Mouse (Mus musculus) embryo, embryonic 10 days (tissue): ENCODE data around the gene Gm11214.
A peak's percentile ranks its signal among the peaks of the same experiment; 100 is the strongest.

Experiments
- DNase-seq: peaks from one replicate; pipeline ENCODE4 v3.0.0-alpha.2; 2015; ENCODE audit warnings: low spot score

Gene Gm11214

DNA sequence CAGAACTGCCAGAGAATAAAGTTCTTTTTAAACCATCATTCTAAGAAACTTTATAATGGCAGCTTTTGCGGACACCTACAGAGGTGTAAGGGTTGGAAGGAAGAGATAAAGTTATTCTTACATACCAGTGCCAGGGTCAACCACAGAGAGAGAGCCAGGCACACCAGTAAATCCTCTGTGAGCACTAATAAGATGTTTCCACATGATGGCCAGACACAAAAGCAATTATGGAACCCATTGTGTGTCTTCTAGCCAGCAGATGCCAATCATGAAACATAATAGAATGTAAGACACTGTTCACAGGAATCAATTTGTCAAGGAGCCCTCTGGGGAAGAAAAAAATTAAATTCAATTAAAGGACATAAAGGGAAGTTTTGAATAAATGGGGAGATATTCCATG, 1.8 kb downstream of the Gm11214 start:
- peak; percentile 9 for DNase-seq

DNA sequence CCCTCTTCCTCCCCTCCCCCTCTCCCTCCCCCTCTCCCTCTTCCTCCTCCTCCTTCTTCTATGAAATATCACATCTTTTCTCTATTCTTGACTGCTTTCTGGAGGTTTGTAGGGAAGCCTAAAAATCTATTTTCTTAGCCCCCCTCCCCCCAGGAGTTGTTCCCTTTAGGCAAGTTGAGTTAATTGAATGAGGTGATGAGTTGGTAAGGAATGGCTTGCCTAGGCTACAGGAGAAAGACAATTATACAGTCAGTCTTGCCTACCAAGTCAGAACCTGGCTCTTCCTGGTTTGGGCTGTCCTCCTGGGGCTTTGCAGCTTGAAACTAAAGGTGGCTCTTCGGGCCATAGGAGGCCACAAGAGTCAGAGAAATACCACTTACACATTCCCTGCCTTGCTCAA, 3.4 kb downstream of the Gm11214 start:
- no peak for DNase-seq

- no peak for DNase-seq
Observed at GRCm38 (mm10) chr4:63659086-63659485, 4.1 kb downstream of the Gm11214 start.

DNA sequence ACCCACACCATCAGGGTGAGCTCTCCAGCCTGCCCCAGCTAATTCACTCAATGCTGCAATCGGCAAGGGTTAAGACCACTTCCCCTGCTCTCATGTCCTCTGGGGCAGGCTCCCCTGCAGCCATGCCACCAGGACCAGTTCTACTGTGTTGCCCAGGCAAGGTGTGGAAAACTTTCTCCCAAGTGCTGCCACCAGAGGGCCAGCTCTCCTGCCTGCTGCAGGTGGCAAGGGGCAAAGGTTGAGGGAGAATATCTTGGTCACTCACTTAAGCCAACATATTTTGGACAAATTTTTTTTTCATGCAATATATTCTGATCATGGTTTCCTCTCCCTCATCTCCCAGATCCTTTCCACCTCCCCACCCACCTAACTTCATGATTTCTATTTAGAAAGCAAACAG, 8.8 kb downstream of the Gm11214 start:
- no peak for DNase-seq

DNA sequence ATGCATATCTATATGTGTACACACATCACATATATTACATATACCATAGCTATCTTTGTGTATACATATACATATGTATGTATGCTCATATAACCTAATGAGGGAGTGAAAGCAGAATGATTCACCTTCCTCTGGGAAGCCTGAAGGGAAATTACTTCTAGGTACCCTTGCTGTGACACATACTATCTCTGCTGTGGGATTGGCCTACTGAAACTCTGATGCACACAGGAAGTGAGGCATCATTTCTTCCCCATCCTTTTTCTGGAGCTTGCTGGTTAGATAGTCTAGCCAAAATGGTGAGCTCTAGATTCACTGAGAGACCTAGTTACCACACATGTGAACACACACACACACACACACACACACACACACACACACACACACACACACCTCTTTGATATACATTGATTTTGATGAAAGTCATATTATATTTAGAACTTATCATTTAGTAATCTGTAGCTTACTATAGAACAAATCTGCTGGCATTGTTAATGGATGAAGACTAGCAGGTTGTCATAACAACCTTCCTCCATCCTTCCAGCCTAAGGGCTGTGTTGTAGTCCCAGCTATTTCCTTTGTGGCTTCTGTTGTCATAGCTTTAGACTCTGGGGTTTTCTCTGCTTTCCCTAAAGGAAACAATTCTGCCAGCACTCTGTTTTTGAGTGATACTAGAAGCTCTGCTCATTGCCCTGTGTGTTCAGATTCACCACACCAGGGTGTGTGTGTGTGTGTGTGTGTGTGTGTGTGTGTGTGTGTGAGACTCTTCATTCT, 19.0 kb downstream of the Gm11214 start:
- no peak for DNase-seq

DNA sequence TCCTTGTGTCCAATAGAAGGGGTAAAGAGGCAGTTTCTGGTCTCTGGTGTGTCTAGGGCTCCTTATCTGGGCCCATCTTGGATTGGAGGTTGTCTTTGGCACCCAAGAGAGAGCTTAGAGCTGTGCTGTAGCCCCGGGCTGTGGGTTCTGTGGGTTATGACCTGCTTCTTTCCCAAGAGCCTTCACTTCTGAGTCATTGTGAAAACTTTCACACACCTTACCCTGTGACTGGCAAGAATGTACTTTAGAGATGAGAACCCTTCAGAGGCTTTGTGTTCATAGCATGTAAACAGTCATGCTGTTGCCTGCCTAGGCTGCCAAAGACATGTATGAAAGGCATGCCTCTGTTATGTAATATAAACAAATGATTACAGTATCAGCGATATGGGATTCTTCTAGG, 23.3 kb downstream of the Gm11214 start:
- no peak for DNase-seq

GRCm38 (mm10) chr4:63638603-63639002, 24.6 kb downstream of the Gm11214 start:
- no peak for DNase-seq

DNA sequence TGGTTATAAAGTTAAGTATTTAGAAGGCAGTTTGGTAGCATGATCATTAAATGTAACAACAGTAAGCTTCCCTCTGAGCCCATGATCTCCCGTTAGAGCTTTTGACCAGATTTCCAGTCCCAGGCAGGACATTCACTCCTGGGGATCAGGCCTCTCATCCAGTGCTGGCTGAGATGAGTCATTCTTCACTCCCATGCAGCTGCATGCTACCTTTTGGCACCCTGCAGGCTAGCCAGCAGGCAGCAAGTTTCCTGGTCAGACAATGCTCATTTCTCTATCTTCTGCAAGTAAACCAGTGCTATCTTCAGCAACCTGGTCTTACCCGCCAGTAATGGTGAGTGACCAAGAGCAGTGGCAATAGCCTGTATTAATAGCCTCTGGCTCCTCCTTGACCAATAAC, 30.0 kb downstream of the Gm11214 start:
- no peak for DNase-seq

DNA sequence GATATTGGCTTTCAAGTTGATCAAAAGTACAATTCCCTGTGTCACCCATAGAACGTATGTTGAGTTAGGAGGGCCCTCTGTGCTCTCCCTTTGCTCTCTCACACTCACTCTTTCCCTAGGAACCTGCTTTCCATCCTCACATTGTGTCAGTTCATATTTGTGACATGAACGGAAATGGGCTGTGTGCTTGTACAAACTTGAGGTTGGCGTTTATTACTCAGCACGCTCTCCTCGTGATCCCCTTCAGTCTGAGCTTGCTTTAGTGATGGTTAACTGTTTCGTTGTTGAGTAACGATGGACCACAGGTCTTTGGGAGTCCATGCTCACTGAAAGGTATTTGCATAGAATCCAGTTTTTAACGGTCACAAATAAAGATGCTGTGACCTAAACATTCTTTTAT, 36.1 kb downstream of the Gm11214 start:
- DNase-seq: no peak

- no peak for DNase-seq
Observed at GRCm38 (mm10) chr4:63625563-63626080, 37.6 kb downstream of the Gm11214 start.

DNA sequence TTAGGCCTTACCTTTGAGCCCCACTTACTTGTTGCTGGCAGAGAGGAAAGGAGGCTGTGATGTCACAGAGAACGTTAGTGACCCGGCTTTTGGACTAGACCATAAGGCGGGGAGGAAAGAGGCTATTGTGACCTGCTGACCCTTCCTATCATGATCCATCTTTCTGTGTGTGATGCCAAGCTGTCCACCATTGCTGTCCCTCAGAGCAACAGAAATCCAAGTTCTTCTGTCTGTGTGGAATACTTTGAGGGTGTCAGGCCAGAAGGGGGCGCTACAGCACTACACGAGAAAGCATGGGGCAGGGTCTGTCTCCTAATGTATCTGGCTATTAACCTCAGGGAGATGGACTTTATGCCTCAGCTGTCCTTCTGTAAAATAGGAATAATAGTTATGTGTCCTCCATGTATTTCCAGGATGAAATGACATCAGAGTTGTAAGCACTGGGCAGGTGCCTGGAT, 40.8 kb downstream of the Gm11214 start, which contains the start of gene Tex48:
TSS of gene Tex48 (minus strand) at position 51 of the 458 bp plus-strand sequence.
- peak; percentile 72 for DNase-seq

- no peak for DNase-seq
Observed at GRCm38 (mm10) chr4:63621861-63622260, 41.3 kb downstream of the Gm11214 start.
